Mouse (Mus musculus): ENCODE measurements at regions not wholly inside any gene's neighbourhood (a gene's known extent, or its start where the extent isn't known, plus 50 kb on each side); places are given as distances from the start of the nearest gene placed in this dataset.

DNA sequence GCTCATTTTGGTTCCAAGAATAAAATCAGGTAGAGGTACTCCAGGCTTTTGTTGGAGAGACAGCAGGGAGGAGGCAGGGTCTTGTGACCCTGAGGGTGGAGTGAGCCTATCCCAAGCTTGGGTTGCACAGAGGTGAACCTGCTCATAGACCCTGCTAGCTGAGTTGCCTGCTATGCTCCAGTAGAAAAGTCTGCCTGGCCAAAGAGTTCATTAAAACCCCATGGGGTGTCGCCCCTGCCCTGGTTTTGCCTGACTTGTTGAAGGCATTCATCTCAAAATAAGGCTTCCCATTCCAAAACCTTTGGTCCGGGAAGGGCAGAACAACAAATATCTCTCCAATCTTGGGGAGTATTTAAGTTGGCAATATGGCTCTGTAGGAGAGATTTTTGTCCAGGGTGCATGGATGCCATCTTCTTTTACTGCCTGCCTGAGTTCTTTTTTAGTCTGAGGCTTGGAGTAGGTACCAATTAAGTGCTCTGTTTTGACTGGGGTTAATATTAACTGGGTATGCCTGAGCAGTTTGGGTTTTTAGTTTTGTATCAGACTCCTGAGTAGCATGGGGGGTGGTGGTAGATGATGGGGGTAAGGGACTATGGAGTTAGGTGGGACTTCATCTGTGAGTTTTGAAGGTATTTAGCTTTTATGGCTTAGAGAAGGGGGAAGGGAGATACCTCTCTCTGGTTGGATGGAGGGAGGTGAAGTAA is 120.8 kb upstream of the Tmem164 start:
- Histone ChIP-seq H3K36me3 (replicated peaks) (no peaks in the 10 kb centered on the region), H3K9me3 (replicated peaks) (no peaks in the 10 kb centered on the region), H3K4me3 (ENCODE audit: low read depth, low read length) (no peak overlapping the region), H3K4me1 (ENCODE audit: insufficient read depth, low read depth, low read length) (peaks cover 34% of the 10 kb centered on the region), H3K27me3 (ENCODE audit: insufficient read depth, low read length) (no peaks in the 10 kb centered on the region)
- TF ChIP-seq POLR2AphosphoS5 (IDR thresholded peaks at IDR 0.05; ENCODE audit: insufficient replicate concordance, low read depth, low read length) (no peak), GATA2 (IDR thresholded peaks at IDR 0.05; ENCODE audit: borderline replicate concordance, low read depth, low read length) (no peak)
- ATAC-seq (ENCODE audit: extremely low read depth, insufficient number of reproducible peaks, low FRiP score, poor library complexity, severe bottlenecking) (no peak), DNase-seq (ENCODE audit: low spot score) (no peak)

DNA sequence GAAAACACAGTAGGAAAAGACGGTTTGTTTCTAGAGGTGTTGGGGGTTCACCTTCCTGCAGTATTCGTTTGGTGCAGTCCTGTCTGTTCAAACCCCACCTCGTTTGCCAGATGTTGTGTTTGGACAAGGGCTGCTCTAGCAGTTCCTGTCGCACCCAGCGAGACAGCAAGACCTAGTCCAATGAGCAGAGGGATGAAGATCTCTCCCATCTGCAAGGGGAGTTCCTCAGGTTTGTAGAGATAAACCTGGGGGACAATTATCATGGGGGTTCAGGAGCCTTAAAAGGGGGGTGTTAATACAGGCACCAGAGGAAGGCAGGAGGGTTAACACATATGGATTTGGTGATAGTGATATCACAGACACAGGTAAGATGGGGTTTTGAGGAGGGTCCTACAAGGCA is 119.4 kb upstream of the Tmem164 start:
- no peak overlapping the region; the same call in 1 of the 2 replicates for H3K4me3 ChIP-seq (ENCODE audit: low read depth, low read length)
- no peaks in the 10 kb centered on the region for H3K9me3 ChIP-seq (replicated peaks)
- H3K4me1 ChIP-seq (ENCODE audit: insufficient read depth, low read depth, low read length), result peaks cover 47% of the 10 kb centered on the region
- DNase-seq (ENCODE audit: low spot score) (peak; percentile 2), ATAC-seq (ENCODE audit: extremely low read depth, insufficient number of reproducible peaks, low FRiP score, poor library complexity, severe bottlenecking) (peak; percentile 82)
- peak; percentile 62 for TF ChIP-seq TAL1 (conservative IDR thresholded peaks at IDR 0.05; ENCODE audit: low read depth, low read length)
- no peak for TF ChIP-seq GATA2 (IDR thresholded peaks at IDR 0.05; ENCODE audit: borderline replicate concordance, low read depth, low read length)
- H3K27me3 ChIP-seq (ENCODE audit: insufficient read depth, low read length), result no peaks in the 10 kb centered on the region
- H3K36me3 ChIP-seq (replicated peaks), result no peaks in the 10 kb centered on the region

DNA sequence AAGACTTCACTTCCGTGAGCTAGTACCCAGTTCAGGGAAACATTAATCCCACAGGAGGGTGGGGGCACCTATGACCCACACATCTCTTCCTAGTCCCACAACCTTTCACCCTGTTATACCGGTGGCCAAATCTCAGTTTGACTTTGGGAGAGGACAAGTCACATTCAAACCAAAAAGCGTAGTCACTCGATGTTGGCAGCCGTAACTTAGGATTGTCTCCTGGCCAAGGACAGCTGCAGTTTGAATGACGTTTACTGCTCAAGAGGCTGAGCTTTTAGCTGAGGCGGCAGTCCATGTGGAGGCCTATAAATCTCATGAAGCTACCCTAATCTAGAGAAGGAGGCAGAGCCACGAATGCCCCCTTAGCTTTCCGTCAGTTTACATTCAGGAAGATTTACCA is 117.0 kb upstream of the Tmem164 start:
- Histone ChIP-seq H3K9me3 (replicated peaks) (no peaks in the 10 kb centered on the region), H3K27me3 (ENCODE audit: insufficient read depth, low read length) (no peaks in the 10 kb centered on the region), H3K4me3 (ENCODE audit: low read depth, low read length) (no peak overlapping the region), H3K4me1 (ENCODE audit: insufficient read depth, low read depth, low read length) (peaks cover 52% of the 10 kb centered on the region), H3K36me3 (replicated peaks) (no peaks in the 10 kb centered on the region)
- ATAC-seq (ENCODE audit: extremely low read depth, insufficient number of reproducible peaks, low FRiP score, poor library complexity, severe bottlenecking) (no peak), DNase-seq (ENCODE audit: low spot score) (no peak)
- no peak for TF ChIP-seq GATA2 (IDR thresholded peaks at IDR 0.05; ENCODE audit: borderline replicate concordance, low read depth, low read length)

DNA sequence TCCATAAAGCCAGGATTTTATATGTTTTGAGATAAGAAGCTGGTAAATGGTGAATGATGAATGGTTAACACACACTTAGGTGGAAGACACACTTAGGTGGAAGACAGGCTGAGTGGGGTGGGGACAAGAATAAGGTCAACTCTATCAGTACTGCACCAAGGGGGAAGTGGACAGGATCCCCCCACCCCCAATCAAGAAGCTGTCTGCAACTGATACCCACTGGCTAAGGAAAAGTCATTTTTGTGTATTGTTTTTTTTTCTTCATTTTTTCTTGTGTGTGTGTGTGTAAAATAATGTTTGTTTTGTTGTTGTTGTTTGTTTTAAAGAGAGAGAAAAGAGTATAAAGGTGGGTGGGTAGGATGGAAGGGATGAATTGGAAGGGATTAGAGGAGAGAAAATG is 109.4 kb upstream of the Tmem164 start:
- no peak for TF ChIP-seq CTCF (IDR thresholded peaks at IDR 0.05; ENCODE audit: low read depth, low read length)
- TF ChIP-seq GATA2 (IDR thresholded peaks at IDR 0.05; ENCODE audit: borderline replicate concordance, low read depth, low read length), result no peak
- no peak for TF ChIP-seq TAL1 (conservative IDR thresholded peaks at IDR 0.05; ENCODE audit: low read depth, low read length)
- TF ChIP-seq POLR2AphosphoS5 (IDR thresholded peaks at IDR 0.05; ENCODE audit: insufficient replicate concordance, low read depth, low read length), result no peak
- DNase-seq (ENCODE audit: low spot score), result no peak
- ATAC-seq (ENCODE audit: extremely low read depth, insufficient number of reproducible peaks, low FRiP score, poor library complexity, severe bottlenecking), result no peak
- H3K36me3 ChIP-seq (replicated peaks), result no peaks in the 10 kb centered on the region
- no peaks in the 10 kb centered on the region for H3K9me3 ChIP-seq (replicated peaks)
- H3K27me3 ChIP-seq (ENCODE audit: insufficient read depth, low read length), result no peaks in the 10 kb centered on the region
- H3K4me3 ChIP-seq (ENCODE audit: low read depth, low read length), result no peak overlapping the region
- peaks cover 43% of the 10 kb centered on the region for H3K4me1 ChIP-seq (ENCODE audit: insufficient read depth, low read depth, low read length)

DNA sequence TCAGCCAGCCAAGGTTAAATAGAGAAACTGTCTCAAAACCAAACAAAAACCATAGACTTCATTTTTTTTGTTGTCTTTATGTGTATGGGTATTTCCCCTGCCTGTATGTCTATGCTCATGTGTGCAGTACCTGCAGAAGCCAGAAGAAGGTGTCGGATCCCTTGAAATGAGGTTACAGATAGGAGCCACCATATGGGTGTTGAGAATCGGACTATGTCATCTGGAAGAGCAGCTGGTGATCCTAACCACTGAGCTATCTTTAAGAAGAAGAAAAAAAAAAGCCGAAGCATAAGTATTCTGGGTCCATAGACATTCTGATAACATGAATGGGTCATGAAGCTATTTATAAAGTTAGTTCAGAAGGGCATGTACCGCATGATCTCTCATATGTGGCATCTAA is 107.2 kb upstream of the Tmem164 start:
- no peak for DNase-seq (ENCODE audit: low spot score)
- peaks cover 54% of the 10 kb centered on the region for H3K4me1 ChIP-seq (ENCODE audit: insufficient read depth, low read depth, low read length)
- no peak overlapping the region for H3K4me3 ChIP-seq (ENCODE audit: low read depth, low read length)
- TF ChIP-seq CTCF (IDR thresholded peaks at IDR 0.05; ENCODE audit: low read depth, low read length), result no peak
- TF ChIP-seq GATA2 (IDR thresholded peaks at IDR 0.05; ENCODE audit: borderline replicate concordance, low read depth, low read length), result no peak
- TF ChIP-seq TAL1 (conservative IDR thresholded peaks at IDR 0.05; ENCODE audit: low read depth, low read length), result no peak
- TF ChIP-seq GATA1 (IDR thresholded peaks at IDR 0.05; ENCODE audit: borderline replicate concordance, low read length), result no peak
- no peak for TF ChIP-seq POLR2AphosphoS5 (IDR thresholded peaks at IDR 0.05; ENCODE audit: insufficient replicate concordance, low read depth, low read length)
- no peaks in the 10 kb centered on the region for H3K27me3 ChIP-seq (ENCODE audit: insufficient read depth, low read length)
- ATAC-seq (ENCODE audit: extremely low read depth, insufficient number of reproducible peaks, low FRiP score, poor library complexity, severe bottlenecking), result no peak
- no peaks in the 10 kb centered on the region for H3K36me3 ChIP-seq (replicated peaks)
- no peaks in the 10 kb centered on the region for H3K9me3 ChIP-seq (replicated peaks)

DNA sequence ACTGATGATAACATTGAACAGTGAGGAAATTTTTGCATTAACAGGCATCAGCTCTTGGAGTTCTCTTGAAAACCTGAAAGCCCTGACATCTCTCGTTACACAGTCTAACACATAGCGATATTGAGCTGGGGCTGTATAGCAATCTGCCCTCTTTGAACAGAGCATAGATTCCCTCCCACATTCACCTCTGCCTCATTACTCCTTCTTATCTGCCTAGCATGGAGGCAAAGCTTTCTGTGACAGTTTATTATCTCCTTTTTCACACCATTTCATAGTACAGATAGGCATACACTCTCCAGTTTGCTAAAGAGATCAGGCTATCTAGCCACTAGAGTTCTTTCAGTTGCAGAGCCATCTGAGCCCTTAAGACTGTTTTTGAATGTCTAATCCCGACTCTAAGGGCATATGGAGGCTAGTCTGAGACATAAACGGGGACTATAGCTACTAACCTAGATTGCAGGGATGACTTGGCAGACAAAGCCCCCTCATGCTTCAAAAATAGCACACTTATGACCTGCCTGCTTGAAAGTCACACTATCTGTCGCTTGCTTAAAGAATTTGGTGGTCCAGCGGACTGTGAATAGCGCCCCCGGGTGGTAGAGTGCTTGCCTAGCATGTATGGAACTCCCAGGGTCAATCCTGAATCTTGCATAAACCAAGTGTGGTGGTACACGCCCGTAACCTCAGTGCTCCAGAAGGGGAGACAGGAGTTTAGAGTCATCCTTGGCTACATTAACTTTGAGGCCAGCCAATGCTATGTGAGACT is 106.1 kb upstream of the Tmem164 start:
- TF ChIP-seq GATA2 (IDR thresholded peaks at IDR 0.05; ENCODE audit: borderline replicate concordance, low read depth, low read length) (no peak), CTCF (IDR thresholded peaks at IDR 0.05; ENCODE audit: low read depth, low read length) (peak; percentile 42), POLR2AphosphoS5 (IDR thresholded peaks at IDR 0.05; ENCODE audit: insufficient replicate concordance, low read depth, low read length) (no peak), GATA1 (IDR thresholded peaks at IDR 0.05; ENCODE audit: borderline replicate concordance, low read length) (no peak), TAL1 (conservative IDR thresholded peaks at IDR 0.05; ENCODE audit: low read depth, low read length) (peak; percentile 50)
- Histone ChIP-seq H3K36me3 (replicated peaks) (no peaks in the 10 kb centered on the region), H3K27me3 (ENCODE audit: insufficient read depth, low read length) (no peaks in the 10 kb centered on the region), H3K4me1 (ENCODE audit: insufficient read depth, low read depth, low read length) (peaks cover 54% of the 10 kb centered on the region), H3K9me3 (replicated peaks) (no peaks in the 10 kb centered on the region), H3K4me3 (ENCODE audit: low read depth, low read length) (peak overlapping the region; percentile 13; the same call in 1 of the 2 replicates)
- DNase-seq (ENCODE audit: low spot score) (peak; percentile 6), ATAC-seq (ENCODE audit: extremely low read depth, insufficient number of reproducible peaks, low FRiP score, poor library complexity, severe bottlenecking) (peak; percentile 41)
